Mouse (Mus musculus) hindbrain, embryonic 16.5 days (tissue): ENCODE results near the gene Rps6ka5. TPM values are rescaled to one million over a fixed set of nuclear protein-coding genes. Genes with fewer than 3 reads are reported as not detected.

Experiments used
- ATAC-seq: fragments of 200-750 bp; cut with Nextera tagmentation; 2 replicates; pipeline ENCODE4 v1.8.0; 2017; ENCODE audit warnings: moderate TSS enrichment, moderate library complexity
- H3K27ac ChIP-seq: fragments of 300-500 bp; sonication (generic); 2 replicates; pipeline ENCODE4 v1.5.1; 2014; ENCODE audit warnings: low read depth, mild to moderate bottlenecking, control low read depth, low read length, moderate library complexity
- H3K27me3 ChIP-seq: fragments of 300-500 bp; sonication (generic); replicated peaks from 2 replicates; pipeline ENCODE4 v1.6.1; 2014; ENCODE audit warnings: low read length; ENCODE audit not compliant: control insufficient read depth, insufficient read depth
- H3K36me3 ChIP-seq: fragments of 300-500 bp; sonication (generic); 2 replicates; pipeline ENCODE4 v1.6.1; 2014; ENCODE audit warnings: mild to moderate bottlenecking, low read length, moderate library complexity, mixed read lengths; ENCODE audit not compliant: control insufficient read depth, insufficient read depth
- H3K4me1 ChIP-seq: fragments of 300-500 bp; sonication (generic); 2 replicates; pipeline ENCODE4 v1.6.1; 2014; ENCODE audit warnings: low read depth, low read length; ENCODE audit not compliant: control insufficient read depth, insufficient read depth
- H3K4me2 ChIP-seq: fragments of 300-500 bp; sonication (generic); 2 replicates; pipeline ENCODE4 v1.6.1; 2014; ENCODE audit warnings: mild to moderate bottlenecking, low read length, control low read depth, moderate library complexity
- H3K4me3 ChIP-seq: fragments of 300-500 bp; sonication (generic); 2 replicates; pipeline ENCODE4 v1.5.1; 2014; ENCODE audit warnings: mild to moderate bottlenecking, low read length, control low read depth, moderate library complexity
- H3K9ac ChIP-seq: fragments of 300-500 bp; sonication (generic); 2 replicates; pipeline ENCODE4 v1.6.1; 2014; ENCODE audit warnings: low read depth, mild to moderate bottlenecking, control low read depth, low read length, moderate library complexity
- H3K9me3 ChIP-seq: fragments of 300-500 bp; sonication (generic); 2 replicates; pipeline ENCODE4 v1.6.1; 2014; ENCODE audit warnings: mild to moderate bottlenecking, low read length, moderate library complexity; ENCODE audit not compliant: control insufficient read depth
- WGBS: fragments of 180-500 bp; shearing (Covaris S2); extraction: QIAGEN DNeasy Blood & Tissue Kit; methylation state at CpG from one replicate; pipeline ENCODE4 v1.1.7; 2014; 5-methylcytosine and 5-hydroxymethylcytosine counted together
- polyA plus RNA-seq: library from polyadenylated mRNA; unstranded; fragments of >200 nt; fragmentation: Nextera tagmentation; extraction: Ambion mirVana; gene quantifications from 2 replicates; pipeline ENCODE4 v1.2.1, GENCODE M21; 2015

Gene Rps6ka5
- polyA plus RNA-seq, 1 experiment from 2014 or later, result 5.7 TPM

DNA sequence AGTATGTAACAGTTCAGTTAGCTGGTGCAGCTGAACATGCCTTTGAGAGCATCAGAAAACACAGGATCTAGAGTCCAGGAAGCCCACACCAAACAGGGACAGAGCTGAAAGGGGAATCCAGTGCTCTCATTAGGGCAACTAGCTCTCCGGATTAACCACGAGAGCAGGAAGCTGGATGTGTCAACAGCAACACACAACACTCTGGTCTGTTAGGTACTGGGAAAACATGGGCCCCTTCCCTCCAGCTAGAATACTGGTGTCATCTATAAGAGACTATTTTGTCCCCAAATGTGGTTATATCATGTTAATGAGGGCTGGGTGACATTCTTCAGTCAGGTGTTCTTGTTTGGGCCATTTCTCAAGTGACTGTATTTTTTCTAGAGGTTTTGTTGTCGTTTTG is 184.7 kb downstream of the Rps6ka5 start:
- 62% methylated on average over 3 of the region's 3 CpGs for WGBS
- Histone ChIP-seq H3K4me1 (no peaks in the 10 kb centered on the region), H3K27ac (no peak overlapping the region), H3K4me2 (no peak overlapping the region), H3K9me3 (no peaks in the 10 kb centered on the region), H3K9ac (no peak overlapping the region), H3K4me3 (no peak overlapping the region), H3K27me3 (no peaks in the 10 kb centered on the region), H3K36me3 (no peaks in the 10 kb centered on the region)
- ATAC-seq, result no peak

DNA sequence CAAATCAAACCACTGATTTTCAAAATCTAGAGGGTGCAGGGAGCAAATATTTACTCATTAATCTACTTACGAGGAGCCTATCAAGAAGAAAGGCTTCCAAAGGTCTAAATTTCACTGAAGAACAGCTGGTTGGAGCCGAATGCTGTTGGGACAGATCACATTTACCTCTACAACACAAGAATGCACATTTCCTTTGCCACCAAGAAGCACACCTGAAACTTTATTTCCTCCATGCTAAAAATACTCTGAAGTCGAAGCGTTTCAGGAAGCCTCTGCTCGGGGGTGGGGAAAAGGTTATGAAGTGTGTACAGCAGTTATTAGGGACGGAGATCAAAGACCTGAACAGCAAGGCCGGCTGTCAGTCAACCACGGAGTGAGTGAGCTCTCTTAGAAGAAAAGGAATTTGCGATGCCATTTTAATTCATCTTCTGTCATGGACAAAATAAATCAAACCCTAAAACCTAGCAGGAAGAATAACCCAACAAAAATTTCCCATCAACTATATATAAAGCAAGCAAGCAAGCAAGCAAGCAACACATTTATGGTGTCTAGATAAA is 187.5 kb downstream of the Rps6ka5 start:
- H3K9ac ChIP-seq, result no peak overlapping the region
- H3K27me3 ChIP-seq, result no peaks in the 10 kb centered on the region
- H3K4me3 ChIP-seq, result no peak overlapping the region
- no peaks in the 10 kb centered on the region for H3K9me3 ChIP-seq
- 65% methylated on average over 9 of the region's 9 CpGs for WGBS
- H3K27ac ChIP-seq, result no peak overlapping the region
- H3K4me1 ChIP-seq, result no peaks in the 10 kb centered on the region
- H3K4me2 ChIP-seq, result no peak overlapping the region
- ATAC-seq, result no peak
- no peaks in the 10 kb centered on the region for H3K36me3 ChIP-seq

DNA sequence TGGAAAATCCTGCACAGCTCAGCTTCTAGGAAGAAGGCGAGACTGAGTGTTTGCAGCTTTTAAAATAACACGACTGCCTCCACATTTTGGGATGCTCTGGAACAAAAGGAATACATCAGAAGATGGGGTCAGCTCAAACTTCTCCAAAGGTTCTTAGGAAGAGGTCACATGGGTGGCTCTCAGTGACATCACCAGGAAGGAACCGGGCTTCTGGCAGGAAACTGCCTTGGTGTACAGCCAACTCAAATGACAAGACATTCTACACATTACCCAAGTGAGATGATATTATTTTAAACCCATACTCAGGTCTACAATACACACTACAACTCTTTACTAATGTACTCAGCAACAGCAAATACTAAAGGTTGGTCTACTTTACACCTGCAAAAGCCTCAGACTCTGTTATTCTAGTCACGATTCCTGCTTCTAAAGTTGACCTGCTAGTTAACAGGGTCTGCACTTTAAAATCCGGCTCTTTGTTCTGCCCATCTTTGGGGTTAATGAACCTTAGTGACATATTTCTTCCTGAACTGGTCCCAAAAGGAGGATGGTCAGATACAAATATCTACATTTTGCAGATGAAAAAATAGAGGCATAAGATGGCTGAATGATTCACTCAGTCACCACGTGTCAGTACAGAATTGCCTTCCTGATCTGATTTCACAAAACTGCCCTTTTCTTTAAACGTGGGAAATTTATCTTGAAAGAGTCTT is 188.2 kb downstream of the Rps6ka5 start:
- Histone ChIP-seq H3K9ac (no peak overlapping the region), H3K27ac (no peak overlapping the region; the same call in 1 of the 2 replicates), H3K4me3 (no peak overlapping the region), H3K4me2 (no peak overlapping the region), H3K27me3 (no peaks in the 10 kb centered on the region), H3K9me3 (no peaks in the 10 kb centered on the region), H3K36me3 (no peaks in the 10 kb centered on the region), H3K4me1 (no peaks in the 10 kb centered on the region)
- no peak for ATAC-seq
- WGBS, result 73% methylated on average over 7 of the region's 7 CpGs

GRCm38 (mm10) chr12:100537091-100537490 is 189.7 kb downstream of the Rps6ka5 start:
- Histone ChIP-seq H3K27ac (no peak overlapping the region), H3K4me2 (no peak overlapping the region), H3K4me1 (no peaks in the 10 kb centered on the region), H3K9ac (no peak overlapping the region), H3K4me3 (no peak overlapping the region), H3K36me3 (no peaks in the 10 kb centered on the region), H3K27me3 (no peaks in the 10 kb centered on the region), H3K9me3 (no peaks in the 10 kb centered on the region)
- no peak for ATAC-seq
- 91% methylated on average over 11 of the region's 11 CpGs for WGBS

GRCm38 (mm10) chr12:100535028-100535427 is 191.8 kb downstream of the Rps6ka5 start:
- Histone ChIP-seq H3K9me3 (no peaks in the 10 kb centered on the region), H3K27ac (no peak overlapping the region), H3K36me3 (no peaks in the 10 kb centered on the region), H3K4me1 (no peaks in the 10 kb centered on the region), H3K4me2 (no peak overlapping the region), H3K27me3 (no peaks in the 10 kb centered on the region), H3K4me3 (no peak overlapping the region), H3K9ac (no peak overlapping the region)
- 51% methylated on average over 12 of the region's 12 CpGs for WGBS
- no peak for ATAC-seq

DNA sequence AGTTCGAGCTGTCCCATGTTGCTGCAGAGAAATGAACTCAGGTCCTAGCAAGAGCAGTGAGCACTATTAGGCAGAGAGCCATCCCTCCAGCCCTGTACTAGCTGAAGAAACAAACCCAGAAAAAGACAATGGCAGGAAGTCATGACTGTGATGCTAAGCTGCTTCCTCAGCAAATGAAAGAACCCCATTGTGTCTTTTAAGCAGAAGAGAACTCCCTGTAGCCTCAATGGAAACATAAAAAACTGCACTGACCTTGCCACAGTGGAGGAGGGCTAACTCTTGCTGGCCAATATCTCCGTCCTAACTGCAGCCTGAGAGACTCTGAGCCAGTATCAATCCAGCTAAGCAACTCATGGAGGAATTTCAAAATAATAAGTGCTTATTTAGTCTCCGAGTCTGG is 192.8 kb downstream of the Rps6ka5 start:
- no peak overlapping the region for H3K4me3 ChIP-seq
- no peak overlapping the region for H3K9ac ChIP-seq
- WGBS, result 30% methylated on average over 3 of the region's 3 CpGs
- no peaks in the 10 kb centered on the region for H3K9me3 ChIP-seq
- no peak overlapping the region for H3K4me2 ChIP-seq
- no peaks in the 10 kb centered on the region for H3K4me1 ChIP-seq
- no peaks in the 10 kb centered on the region for H3K36me3 ChIP-seq
- H3K27me3 ChIP-seq, result no peaks in the 10 kb centered on the region
- no peak for ATAC-seq
- H3K27ac ChIP-seq, result no peak overlapping the region; the same call in 1 of the 2 replicates

GRCm38 (mm10) chr12:100533209-100533608 is 193.6 kb downstream of the Rps6ka5 start:
- no peak overlapping the region for H3K9ac ChIP-seq
- no peak for ATAC-seq
- H3K4me2 ChIP-seq, result no peak overlapping the region
- H3K9me3 ChIP-seq, result no peaks in the 10 kb centered on the region
- no peaks in the 10 kb centered on the region for H3K36me3 ChIP-seq
- peaks cover 1% of the 10 kb centered on the region; the same call in 1 of the 2 replicates for H3K4me1 ChIP-seq
- no peak overlapping the region for H3K4me3 ChIP-seq
- no peaks in the 10 kb centered on the region for H3K27me3 ChIP-seq
- no peak overlapping the region for H3K27ac ChIP-seq
- 84% methylated on average over 4 of the region's 4 CpGs for WGBS

DNA sequence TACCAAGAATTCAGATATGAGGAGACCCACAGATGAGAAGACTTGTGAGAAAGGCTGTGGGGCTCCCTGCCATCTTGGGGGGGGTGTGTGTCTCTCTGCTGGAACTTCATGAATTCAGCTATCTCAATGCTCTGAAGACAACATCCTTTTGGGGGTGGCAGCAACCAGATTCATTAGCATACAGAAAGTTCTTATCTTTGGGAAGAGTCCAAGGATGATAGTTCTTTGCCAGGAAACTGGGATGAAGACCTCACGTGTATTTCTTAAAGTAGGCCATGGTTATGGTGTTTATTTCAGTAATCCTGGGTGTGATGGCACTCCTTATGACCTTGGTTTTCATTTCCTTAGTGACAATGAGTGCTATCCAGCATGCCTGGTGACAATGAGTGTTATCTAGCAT is 195.0 kb downstream of the Rps6ka5 start:
- Histone ChIP-seq H3K9me3 (no peaks in the 10 kb centered on the region), H3K4me3 (no peak overlapping the region), H3K27ac (no peak overlapping the region), H3K27me3 (no peaks in the 10 kb centered on the region), H3K9ac (no peak overlapping the region), H3K4me2 (no peak overlapping the region), H3K4me1 (peaks cover 10% of the 10 kb centered on the region), H3K36me3 (no peaks in the 10 kb centered on the region)
- 87% methylated on average over 1 of the region's 1 CpGs for WGBS
- no peak for ATAC-seq

GRCm38 (mm10) chr12:100530871-100531270 is 195.9 kb downstream of the Rps6ka5 start:
- 87% methylated on average over 5 of the region's 5 CpGs for WGBS
- ATAC-seq, result no peak
- H3K4me1 ChIP-seq, result peaks cover 10% of the 10 kb centered on the region
- no peak overlapping the region for H3K4me3 ChIP-seq
- H3K27me3 ChIP-seq, result no peaks in the 10 kb centered on the region
- H3K9ac ChIP-seq, result no peak overlapping the region
- H3K9me3 ChIP-seq, result no peaks in the 10 kb centered on the region
- no peak overlapping the region for H3K27ac ChIP-seq
- H3K36me3 ChIP-seq, result no peaks in the 10 kb centered on the region
- no peak overlapping the region for H3K4me2 ChIP-seq
